Mouse (Mus musculus): ENCODE data around the gene Zfp217.

Gene Zfp217

DNA sequence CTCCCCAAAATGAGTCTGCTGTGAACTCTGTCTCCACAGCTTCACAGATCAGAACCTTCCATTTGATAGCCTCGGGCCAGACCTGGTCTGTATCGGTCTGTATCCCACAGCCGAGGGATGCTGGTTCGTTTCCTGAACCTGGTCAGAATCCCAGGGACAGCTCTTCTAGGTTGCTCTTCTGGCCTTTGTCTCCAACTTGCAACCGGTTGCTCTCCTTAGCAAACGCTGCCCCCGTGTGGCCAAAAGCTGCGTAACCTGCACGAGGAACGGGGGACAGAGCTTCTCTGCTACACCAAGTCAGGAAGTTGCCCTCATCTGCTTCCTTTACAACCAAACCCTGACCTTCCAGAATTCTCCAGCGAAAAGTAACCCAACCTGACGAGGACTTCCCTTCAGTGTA is 46.8 kb downstream of the Zfp217 start:
- peak; percentile 83 for DNase-seq (ENCODE audit: low spot score)

DNA sequence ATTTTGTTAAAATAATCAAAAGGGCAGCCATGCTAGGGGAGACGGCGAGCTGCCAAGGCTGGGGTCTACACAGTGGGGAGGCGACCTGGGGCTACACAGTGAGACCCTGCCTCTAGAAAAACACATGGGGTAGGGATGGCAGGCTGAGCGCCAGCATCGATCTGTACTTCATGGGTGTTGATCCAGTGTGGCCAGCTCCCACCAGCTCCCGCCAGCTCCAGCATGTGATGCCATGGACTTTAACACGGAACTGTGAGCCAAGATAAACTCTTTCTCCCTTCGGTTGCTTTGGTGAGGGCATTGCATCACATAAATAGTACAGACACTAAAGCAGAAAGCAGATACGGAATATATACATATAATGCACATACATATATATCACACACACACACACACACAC is 53.0 kb downstream of the Zfp217 start:
- no peak for DNase-seq (ENCODE audit: low spot score)

DNA sequence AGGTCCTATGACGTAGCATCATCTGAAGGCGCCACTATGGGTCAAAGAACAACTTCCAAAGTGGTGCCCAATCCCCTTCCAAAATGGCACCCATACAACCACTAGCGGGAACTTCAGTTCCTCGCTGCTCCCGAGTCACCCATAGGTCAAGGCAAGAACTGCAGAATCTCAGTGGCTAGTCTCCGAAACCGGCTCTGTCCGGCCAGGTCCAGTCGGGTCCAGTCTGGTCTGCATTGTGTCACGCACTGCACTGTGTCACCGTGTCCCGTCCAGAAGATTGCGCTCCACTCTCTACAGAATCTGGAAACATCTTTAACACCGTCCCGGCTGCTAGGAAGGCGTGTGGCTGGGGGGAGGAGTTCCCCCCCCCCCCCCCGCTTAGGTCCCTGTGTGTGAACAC is 53.7 kb downstream of the Zfp217 start:
- no peak for DNase-seq (ENCODE audit: low spot score)

DNA sequence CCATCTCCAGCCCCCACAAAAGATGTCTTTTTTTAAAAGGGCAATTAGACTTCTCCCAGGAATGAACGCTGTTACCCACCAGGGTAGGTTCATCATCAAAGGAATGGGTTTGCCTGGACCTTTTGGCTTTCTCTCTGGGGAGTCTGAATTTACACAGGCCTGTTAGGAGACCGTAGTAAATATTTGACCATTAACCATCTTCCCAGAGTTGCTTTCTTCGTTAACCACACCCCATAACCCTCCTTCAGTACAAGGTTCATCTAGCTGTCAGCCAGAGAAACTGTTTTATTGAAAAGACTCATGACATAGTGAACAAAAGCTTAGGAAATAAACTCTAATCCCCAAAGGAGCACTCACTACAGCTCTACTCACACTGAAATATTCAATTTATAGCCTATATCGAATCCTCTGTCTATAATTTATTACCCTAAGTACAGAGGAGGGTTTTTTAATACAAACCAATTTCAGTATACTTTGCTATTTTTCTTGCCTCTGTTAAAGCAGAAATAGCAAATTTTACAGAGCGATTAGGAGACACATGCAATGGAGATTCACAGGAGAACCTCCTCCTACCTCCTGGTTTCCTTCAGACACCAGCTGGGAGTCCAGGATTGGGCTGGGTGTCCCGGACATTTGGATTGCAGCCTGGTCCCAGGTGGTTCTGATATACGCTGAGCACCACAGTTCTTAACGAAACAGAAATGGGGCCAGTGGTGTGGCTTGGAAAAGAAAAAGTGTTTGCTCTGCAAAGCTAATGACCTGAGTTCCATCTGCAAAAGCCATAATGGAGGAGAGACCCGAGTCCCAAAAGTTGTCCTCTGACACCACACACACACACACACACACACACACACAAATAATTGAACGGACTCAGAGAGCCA is 56.1 kb downstream of the Zfp217 start:
- DNase-seq (ENCODE audit: low spot score): no peak

DNA sequence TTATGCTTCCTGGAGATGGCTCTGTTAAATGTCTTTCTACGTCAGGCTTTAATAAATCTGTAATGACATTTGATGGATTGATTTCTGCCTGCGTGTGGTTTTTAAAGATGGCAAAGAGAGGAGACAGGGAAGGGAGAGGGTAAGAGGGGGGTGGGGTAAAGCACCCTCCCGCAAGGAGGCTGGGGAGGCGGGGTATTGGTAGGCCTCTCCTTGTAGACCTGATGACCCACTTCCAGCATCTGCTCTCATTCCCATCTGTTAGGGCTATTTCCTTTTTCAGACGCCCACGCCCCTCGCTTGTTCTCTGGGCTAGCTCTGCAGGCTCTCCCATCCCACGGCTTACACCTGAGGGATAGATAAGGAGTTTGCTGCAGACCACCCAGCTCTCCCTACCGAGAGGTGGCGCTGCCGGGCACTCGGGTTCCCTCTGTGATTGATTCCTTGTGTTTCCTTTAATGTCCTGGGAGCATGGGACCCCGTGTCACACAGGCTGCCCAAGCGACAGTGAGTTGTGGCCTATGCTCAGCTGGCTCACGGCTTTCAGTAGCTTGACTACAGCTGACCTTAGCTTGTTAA is 69.4 kb downstream of the Zfp217 start:
- DNase-seq (ENCODE audit: low spot score): no peak

DNA sequence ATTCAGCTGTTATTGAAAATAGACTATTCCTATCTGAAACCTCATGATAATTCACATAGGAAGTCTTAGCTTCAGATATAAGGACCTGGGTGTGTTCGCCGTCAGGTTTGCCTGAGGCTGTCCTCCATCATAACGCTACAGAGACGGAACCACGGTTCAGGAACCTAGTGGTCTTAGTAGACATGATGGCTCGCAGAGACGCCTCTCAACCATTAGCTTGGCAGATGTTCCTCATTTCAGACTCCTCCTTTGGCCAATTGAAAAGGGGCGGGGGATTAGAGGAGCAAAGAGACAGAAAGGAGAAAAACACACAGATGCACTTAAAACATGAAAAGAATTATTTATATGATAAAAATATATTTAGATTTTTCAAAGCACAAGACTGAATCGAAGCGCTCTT is 69.9 kb downstream of the Zfp217 start:
- DNase-seq (ENCODE audit: low spot score): no peak

DNA sequence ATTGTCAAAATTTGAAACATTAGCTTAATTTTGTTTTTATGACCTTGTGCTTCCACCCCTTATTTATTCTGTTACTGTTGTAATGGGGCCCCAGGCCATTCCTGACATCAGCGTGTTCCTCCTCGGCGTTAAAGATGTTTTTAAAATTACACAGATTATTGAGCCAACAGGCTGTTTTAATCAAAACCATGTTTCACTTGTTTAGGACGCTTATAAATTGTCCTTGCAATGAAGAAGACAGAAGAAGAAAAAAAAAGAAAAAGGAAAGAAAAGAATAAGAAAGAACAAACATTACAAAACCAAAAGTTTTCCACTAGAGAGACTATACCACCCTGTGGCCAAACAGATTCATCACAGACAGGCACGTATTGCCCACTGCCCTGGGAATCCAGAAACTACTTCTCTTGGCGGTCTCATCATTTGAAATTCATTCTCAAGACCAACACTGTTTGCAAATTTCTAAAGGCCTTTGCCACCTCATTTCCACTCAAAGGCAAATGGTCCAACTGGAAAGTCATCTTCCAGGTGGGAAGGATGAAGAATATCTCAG is 70.9 kb downstream of the Zfp217 start:
- no peak for DNase-seq (ENCODE audit: low spot score)

DNA sequence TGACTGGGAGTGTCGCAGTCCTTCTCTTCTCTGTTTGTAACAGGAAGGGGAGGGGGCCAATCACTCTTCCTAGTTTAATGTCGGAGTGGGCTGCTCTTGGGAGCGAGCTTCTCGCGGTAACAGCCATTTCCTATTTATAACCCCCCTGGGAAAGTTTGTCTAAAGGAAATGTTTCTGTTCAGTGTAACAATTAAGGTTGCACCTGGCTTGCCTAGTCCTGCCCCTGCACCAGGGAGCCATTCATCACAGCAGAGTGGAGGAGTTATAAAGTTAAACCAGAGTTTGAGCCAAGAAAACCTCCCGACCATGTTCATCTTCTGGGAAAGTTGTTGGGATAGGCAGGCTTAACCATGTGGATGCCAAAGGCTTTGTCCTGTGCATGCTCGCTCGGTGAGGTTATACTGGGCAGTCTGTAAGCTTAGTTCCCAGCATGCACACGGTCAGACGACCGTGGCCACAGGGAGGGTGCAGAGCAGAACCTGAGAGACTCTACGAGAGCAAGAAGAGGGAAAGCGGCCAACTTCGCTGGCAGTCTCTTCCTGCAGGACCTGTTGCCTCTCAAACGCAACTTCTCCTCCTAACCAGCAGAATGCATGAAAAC is 77.2 kb downstream of the Zfp217 start:
- DNase-seq (ENCODE audit: low spot score): no peak

DNA sequence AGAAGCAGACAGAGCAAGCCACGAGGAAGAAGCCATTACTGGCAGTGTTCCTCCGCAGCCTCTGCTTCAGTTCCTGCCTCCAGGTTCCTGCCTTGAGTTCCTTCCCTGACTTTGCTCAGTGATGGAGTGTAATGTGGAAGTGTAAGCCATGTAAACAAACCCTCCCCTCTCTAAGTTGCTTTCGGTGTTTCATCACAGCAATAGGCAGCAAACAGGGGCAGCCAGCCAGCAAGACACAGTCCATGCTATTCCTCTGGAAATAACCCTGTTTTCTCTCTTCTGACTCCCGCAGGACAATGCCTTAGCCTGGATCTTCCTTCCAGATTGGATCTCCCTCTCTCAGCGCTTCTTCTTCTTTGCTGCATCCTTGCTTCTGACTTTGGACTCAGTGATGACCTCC is 77.9 kb downstream of the Zfp217 start:
- no peak for DNase-seq (ENCODE audit: low spot score)

DNA sequence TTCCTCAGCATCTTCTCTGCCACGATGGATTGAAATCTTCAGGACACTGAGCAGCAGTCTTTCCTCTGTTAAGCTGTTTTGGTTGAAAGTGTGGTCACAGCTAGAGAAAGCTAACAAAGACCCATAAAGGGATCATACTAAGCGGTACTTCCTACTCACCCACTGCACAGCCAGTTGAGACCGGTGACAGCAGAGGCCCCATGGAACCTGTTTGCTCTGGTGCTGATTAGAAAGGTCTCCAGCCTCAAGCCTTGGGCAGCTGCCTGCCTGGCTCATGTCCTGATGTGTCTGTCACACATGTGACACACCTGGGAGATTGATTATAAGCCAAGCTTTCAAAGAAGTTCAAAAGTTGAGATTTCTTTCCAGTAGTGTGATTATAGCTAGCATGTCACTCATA is 85.5 kb downstream of the Zfp217 start:
- no peak for DNase-seq (ENCODE audit: low spot score)

DNA sequence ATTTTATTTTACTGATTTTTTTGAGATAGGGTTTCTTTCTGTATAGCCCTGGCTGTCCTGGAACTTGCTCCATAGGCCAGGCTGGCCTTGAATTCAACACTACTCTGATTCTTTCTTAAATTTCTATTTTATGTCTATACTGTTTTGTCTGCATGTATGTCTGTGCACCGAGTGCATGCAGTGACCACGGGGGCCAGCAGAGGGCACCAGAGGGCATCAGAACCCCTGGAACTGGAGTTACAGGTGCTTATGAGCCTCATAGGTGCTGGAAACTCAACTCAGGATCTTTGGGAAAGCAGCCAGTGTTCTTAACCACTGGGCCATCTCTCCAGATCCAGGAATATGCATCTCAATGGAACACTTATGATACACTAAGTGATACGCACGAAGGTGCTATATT is 87.8 kb downstream of the Zfp217 start:
- DNase-seq (ENCODE audit: low spot score): peak; percentile 18

DNA sequence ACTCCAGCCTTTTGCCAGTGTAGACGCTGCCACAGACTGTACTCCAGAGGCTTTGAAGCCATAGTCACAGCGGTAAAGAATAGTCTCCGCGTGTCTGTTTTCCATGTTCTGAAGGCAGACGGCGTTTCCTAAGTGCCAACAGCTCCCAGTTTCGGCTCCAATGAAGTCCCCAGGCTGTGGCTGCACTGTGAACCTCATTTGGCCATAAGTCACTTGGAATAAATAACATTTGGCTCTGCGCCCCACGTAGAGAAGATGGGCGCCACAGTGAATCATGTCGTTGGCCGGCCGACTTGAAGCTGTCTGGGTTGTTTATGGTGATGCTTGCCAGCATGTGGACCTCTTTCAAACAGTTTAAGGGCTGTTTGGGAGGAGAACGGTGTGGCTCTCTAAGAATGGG is 89.1 kb downstream of the Zfp217 start:
- no peak for DNase-seq (ENCODE audit: low spot score)

Data from T-cell, adult 2 months (primary cell).